Mouse (Mus musculus): ENCODE results near the gene C1ra. TPM values are rescaled to one million over a fixed set of nuclear protein-coding genes. Genes with fewer than 3 reads are reported as not detected.
"Not testable (repeated sequence)": the region's sequence is repeated elsewhere in the genome, so short reads cannot be mapped to it uniquely, and the experiment has no call there.

Gene C1ra
- total RNA-seq (2021) = 10 to 100 TPM in 1 of 2 experiments, 1 to 10 TPM in 1; 7.4 to 10.5 TPM
- long read RNA-seq, experiment 1, transcript C1ra-201 (11 exons, 2,981 nt) = major isoform, 9 of 14 reads
- long read RNA-seq, experiment 1, partial matches to known transcripts = 0 of 14 reads
- long read RNA-seq, experiment 1, other reads (novel, unspliced or antisense) = 5 of 14 reads
- long read RNA-seq, experiment 2, partial matches to known transcripts = 0 of 5 reads
- long read RNA-seq, experiment 2, other reads (novel, unspliced or antisense) = 1 of 5 reads

DNA sequence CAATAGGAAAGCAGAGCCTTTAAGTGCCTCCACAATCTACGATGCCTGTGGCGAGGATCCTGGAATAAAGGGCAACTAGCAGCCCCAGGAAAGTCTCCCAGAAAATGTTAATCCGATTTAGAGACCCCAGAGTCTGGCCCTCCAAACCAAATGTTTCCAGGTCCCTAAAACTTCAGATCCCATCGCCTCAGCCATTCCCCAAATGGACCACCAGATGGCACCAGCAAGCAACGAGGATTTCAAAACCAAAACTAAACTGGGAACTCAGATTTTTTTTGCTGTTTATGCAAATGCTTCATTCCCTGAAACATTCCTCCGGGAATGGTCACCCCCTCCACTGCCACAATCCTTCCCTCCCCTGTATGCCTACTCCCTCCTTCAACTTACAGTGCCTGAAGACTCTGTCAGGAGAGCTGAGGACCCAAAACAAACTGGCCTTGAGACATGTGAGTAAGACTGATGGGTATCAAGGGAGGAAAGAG, at the start of gene C1ra:
TSS of gene C1ra (plus strand) at position 51 of the 482 bp plus-strand sequence.
- peak; percentile 62 for DNase-seq
- peak within 1 kb of the TSS; percentile 70 for H3K4me3 ChIP-seq
- TF ChIP-seq CTCF (IDR thresholded peaks at IDR 0.05) = peak; percentile 82
- intact Hi-C loops (cut with DNase I) = no loop called here
- H3K27ac ChIP-seq = peak within 1 kb of the TSS; percentile 81

DNA sequence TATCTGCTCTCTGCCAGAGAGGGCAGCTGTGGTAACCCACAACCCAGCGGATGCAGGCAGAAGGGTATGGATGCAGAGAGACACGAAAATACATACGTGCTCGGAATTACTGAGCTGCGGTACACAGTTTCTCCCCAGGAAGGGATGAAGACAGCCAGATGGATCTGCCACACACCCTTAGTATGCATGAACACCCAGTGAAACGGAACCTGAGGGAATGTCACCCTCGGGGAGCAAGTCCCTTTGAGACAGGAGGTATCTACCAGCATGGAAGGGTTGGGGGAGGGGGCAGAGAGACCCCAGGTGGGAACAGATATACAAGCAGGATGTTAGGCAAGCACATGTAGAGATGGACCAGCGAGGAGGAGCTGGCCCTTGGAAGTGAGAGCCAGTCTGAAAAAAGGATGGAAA, 48.3 kb upstream of the C1ra start:
- no peak overlapping the region; the same call in 1 of the 2 replicates for H3K4me3 ChIP-seq
- DNase-seq = no peak
- TF ChIP-seq CTCF (IDR thresholded peaks at IDR 0.05) = no peak
- intact Hi-C loops (cut with DNase I) = no loop called here
- no peak overlapping the region for H3K27ac ChIP-seq

DNA sequence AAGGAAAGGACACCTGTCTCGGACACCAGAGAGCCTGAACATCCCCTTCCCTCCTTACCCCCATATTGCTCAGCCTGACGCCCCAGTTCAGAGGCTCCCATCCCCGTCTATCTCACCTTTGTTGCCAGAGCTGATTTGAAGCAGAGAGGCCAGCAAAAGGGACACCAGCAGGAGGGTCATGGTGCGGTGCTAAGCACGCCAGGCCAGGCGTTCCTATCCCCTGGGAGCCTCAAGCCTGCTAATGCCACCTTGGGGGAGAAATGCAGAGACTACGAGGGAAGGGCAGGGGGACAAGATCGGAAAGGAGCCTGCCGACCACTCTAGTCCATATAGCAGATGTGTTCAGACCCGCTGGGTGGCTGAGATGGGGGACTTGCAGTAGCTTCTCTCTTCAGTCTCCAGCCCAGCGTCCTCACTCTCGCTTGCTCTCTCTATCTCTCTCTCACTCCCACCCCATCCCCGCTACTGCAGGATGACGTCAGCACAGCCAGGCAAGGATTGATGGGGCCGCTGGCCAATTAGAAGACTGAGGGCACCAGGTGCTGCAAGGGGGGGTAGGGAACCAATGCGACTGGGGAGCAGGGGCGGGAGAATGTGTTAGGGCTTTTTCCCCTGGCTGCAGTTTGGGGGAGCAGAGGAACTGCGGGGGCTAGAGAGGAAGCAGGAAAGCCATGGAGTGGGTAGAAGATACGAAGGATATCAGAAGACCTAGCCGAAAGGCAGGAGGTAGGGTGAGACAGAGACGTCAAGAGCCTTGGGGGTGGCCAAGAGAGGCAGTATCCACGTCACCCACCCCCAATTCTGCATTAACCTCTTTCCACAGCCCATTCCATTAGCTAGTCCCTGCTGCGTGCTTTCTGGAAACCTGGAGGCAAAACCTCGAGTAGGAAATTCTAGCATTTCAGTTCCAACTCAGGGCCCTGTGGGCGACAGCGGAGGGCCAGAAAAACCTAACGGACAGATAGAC, 47.6 kb upstream of the C1ra start, which contains the start of gene Clstn3:
TSS of gene Clstn3 (minus strand) at position 490 of the 967 bp plus-strand sequence.
- intact Hi-C loops (cut with DNase I) = no loop called here
- peak; percentile 81 for DNase-seq
- H3K4me3 ChIP-seq = peak within 1 kb of the TSS; percentile 67
- TF ChIP-seq CTCF (IDR thresholded peaks at IDR 0.05) = no peak
- H3K27ac ChIP-seq = no peak within 1 kb of the TSS

DNA sequence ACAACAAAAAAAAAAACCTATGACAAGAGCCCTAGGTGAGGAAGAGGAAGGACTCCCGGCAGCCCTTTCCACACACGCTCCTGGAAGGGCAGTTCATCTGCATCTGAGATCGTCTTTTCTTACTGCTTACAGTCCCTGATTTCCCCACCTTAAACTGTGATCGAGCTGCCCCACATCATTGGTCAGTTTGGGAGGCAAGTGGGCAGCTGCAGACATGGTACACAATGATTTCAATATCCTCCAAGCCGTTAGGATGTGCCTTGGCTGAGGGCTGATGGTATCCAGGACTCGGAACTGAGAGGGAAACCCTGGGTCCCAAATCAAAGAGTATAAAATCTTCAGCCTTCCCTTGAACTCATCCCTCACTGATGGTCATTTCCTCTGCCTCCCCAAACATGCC, 46.9 kb upstream of the C1ra start:
- peak overlapping the region; percentile 67 for H3K4me3 ChIP-seq

DNA sequence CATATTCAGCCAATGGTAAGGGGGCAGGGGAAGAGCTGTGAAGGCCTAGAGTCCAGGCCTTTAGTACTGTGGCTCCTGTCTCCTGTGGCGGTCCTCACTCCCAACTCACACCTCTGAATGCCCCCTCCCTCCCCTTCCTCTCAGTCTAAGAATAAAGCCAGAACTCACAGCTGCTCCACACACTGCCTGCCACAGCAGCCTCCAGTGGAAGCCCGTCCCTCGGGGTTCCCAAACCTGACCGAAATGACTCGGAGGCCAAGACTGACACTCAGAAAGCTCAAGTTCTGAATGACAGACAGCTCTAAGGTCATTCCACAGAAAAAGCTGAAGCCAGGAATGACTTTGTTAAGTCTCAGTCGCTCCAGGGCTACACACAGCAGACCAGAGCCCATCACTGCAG, 46.5 kb upstream of the C1ra start:
- no peak overlapping the region for H3K27ac ChIP-seq
- intact Hi-C loops (cut with DNase I) = no loop called here
- no peak overlapping the region for H3K4me3 ChIP-seq
- DNase-seq = no peak
- no peak for TF ChIP-seq CTCF (IDR thresholded peaks at IDR 0.05)

More for the DNA sequence above, 46.9 kb upstream of the C1ra start:
- no peak for TF ChIP-seq CTCF (IDR thresholded peaks at IDR 0.05)
- intact Hi-C loops (cut with DNase I) = no loop called here
- DNase-seq = no peak
- no peak overlapping the region for H3K27ac ChIP-seq

DNA sequence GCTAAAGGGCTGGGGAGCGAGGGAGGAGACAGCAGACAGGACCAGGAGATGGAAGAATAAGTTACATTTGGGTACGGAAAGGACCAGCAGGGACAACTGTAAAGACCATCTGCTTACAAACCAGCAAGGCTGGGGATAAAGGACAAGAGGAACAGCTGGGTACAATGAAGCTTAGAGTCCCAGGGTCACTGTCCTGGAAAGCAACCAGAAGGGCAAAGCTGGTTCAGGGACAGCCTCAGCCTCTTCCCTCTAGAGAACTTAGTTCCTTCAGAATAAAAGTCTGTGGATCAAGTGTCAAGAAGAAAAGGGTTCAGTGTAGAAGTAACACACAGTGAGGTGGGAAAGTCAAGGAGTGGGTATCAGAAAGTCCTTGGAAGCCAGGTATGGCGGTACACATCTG, 41.1 kb upstream of the C1ra start:
- Histone ChIP-seq H3K27ac (no peak overlapping the region), H3K4me3 (no peak overlapping the region)
- intact Hi-C loops (cut with DNase I) = no loop called here
- DNase-seq = no peak
- TF ChIP-seq CTCF (IDR thresholded peaks at IDR 0.05) = no peak

DNA sequence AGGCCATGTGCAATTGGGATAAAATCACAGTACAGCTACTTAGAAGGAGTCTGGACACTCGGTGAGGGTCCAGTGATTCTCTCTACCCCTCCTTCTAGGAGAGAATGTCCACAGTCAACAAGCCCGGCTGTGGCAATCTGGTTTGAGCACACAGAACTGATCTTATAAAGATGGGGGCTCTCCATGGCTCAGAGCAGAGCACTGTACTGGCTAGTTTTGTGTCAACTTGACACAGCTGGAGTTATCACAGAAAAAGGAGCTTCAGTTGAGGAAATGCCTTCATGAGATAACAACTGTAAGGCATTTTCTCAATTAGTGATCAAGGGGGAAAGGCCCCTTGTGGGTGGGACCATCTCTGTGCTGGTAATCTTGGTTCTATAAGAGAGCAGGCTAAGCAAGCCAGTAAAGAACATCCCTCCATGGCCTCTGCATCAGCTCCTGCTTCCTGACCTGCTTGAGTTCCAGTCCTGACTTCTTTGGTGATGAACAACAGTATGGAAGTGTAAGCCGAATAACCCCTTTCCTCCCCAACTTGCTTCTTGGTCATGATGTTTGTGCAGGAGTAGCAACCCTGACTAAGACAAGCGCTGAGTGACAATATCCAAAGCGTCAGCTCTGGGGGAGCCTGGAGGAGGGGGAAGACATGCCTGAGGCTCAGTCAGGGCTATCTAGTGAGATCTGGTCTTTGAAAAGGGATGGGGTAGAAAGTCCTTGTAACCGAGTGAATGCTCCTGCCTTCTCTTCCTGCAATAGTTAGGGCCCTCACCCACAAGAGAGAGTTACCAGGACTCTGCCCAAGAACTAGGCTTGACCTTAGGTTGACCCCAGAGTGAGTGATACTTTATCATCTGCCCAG, 40.2 kb upstream of the C1ra start:
- intact Hi-C loops (cut with DNase I); H3K4me3 ChIP-seq; H3K27ac ChIP-seq; DNase-seq: not testable (repeated sequence)

DNA sequence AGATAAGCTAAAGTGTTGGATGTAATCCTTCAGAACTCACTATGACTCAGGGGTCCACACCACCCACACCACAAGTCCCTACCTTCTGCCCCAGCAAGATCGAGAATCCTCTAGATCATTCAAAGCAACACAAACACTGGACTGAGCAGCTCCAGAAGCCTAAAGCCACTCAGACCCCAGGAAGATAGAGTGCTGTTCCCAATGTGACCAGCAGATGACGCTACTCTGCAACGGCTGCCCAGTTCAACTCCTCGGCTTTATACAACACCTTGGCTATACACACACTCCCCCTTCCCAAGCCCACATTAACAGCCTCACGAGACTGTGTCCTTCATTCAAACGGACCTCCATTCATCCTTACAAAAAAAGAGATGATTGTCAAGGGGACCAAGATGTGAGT, 39.4 kb upstream of the C1ra start:
- no peak overlapping the region for H3K4me3 ChIP-seq
- peak; percentile 78 for TF ChIP-seq CTCF (IDR thresholded peaks at IDR 0.05)
- no peak overlapping the region for H3K27ac ChIP-seq
- intact Hi-C loops (cut with DNase I) = no loop called here
- DNase-seq = peak; percentile 64

DNA sequence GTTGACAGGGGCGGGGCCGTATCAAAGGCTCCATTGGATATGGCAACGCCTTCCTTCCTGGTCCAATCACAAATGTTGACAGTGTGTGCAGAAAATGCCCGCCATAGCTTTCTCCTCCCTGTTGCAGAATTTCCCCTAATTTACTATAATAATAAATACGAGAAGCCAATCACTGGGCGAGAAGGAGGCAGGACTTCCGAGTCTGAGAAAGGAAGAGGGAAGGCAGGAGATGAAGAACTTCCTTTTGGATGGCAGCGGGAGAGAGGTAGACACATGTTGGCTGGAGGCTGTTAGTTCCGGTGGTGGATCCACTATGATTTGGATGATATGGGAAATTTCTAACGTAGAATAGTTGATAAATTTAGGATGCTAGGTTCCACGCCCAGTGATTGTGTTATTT, 37.6 kb upstream of the C1ra start:
- intact Hi-C loops (cut with DNase I) = no loop called here
- no peak overlapping the region for H3K27ac ChIP-seq
- no peak for DNase-seq
- no peak for TF ChIP-seq CTCF (IDR thresholded peaks at IDR 0.05)
- H3K4me3 ChIP-seq = no peak overlapping the region

DNA sequence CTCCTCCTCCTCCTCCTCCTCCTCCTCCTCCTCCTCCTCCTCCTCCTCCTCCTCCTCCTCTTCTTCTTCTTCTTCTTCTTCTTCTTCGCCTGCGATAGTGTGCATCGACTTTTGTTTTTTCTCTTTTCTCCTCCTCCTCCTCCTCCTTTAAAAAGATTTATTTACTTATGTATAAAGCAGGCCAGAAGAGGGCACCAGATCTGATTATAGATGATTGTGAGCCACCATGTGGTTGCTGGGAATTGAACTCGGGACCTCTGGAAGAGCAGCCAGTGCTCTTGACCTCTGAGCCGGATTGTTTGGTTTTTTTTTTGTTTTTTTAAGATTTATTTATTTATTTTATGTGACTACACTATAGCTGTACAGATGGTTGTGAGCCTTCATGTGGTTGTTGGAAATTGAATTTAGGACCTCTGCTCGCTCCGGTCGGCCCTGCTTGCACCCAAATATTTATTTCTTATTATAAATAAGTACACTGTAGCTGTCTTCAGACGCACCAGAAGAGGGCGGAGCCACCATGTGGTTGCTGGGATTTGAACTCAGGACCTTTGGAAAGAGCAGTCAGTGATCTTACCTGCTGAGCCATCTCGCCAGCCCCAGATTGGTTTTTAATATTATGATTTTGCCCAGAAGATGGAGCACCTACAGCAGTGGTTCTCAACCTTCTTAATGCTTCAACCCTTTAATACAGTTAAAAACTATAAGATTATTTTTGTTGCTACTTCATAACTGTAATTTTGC, 36.7 kb upstream of the C1ra start:
- H3K27ac ChIP-seq; H3K4me3 ChIP-seq; DNase-seq; intact Hi-C loops (cut with DNase I): not testable (repeated sequence)
- TF ChIP-seq CTCF (IDR thresholded peaks at IDR 0.05) = 0 out of 2 replicates have a peak, but pooled peaks have one; percentile 1

DNA sequence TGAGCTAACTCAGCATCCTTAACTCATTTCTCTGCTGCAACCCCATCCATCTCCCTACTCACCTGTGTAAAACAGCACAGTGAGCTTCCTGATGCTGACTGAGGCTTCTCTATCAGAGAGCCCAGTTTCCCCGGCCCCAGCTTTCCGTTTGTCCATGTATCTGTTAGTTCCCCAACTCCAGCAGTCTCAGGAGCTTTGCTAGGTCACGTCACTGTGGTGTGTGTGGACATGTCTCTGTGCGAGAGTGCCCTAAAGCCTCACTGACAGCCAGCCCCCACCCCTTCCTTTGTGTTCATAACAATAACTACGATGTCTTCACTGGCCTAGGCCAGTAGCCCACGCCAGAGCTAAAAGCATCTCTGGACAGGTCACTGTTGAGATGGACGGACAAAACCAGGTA, 36.0 kb upstream of the C1ra start:
- DNase-seq = no peak
- TF ChIP-seq CTCF (IDR thresholded peaks at IDR 0.05) = no peak
- intact Hi-C loops (cut with DNase I) = no loop called here
- H3K27ac ChIP-seq = no peak overlapping the region
- no peak overlapping the region for H3K4me3 ChIP-seq

DNA sequence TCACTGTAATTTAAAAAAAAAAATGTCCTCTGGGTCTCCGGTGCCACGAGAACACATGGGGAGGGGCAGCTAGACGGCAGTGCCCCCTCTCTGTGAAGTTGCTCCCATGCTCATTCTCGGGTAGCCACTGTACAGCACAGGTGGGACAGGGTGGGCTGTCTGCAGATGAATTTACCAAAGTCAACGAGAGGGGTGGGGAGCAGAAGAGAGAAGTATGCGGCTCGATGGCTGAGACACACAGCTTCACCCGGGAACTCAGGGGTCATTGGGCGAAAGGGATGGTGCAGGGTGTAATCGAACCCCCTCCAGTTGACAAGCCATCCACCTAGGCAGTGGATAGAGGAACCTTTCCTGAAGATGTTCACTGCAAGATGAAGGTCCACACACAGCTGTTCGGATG, 35.4 kb upstream of the C1ra start:
- H3K4me3 ChIP-seq = no peak overlapping the region

More for the DNA sequence above, 35.4 kb upstream of the C1ra start:
- H3K27ac ChIP-seq = no peak overlapping the region
- DNase-seq = no peak
- intact Hi-C loops (cut with DNase I) = no loop called here
- TF ChIP-seq CTCF (IDR thresholded peaks at IDR 0.05) = no peak

Measured in gastrocnemius, adult 2 months (tissue).